Mouse (Mus musculus): ENCODE data around the gene Trdmt1.

The Trdmt1 gene

GRCm38 (mm10) chr2:13491734-13492133 lies 52.7 kb downstream of the Trdmt1 start, which contains the start of gene Cubn:
Gene Cubn (minus strand): TSS chr2:13491813.
- no peak for DNase-seq

GRCm38 (mm10) chr2:13490480-13490879 lies 54.0 kb downstream of the Trdmt1 start:
- DNase-seq: no peak

GRCm38 (mm10) chr2:13486470-13486869 lies 58.0 kb downstream of the Trdmt1 start:
- DNase-seq: no peak

GRCm38 (mm10) chr2:13484566-13484965 lies 59.9 kb downstream of the Trdmt1 start:
- no peak for DNase-seq

- no peak for DNase-seq
Measured at GRCm38 (mm10) chr2:13480744-13481143, 63.7 kb downstream of the Trdmt1 start.

- no peak for DNase-seq
Measured at GRCm38 (mm10) chr2:13479165-13479564, 65.3 kb downstream of the Trdmt1 start.

GRCm38 (mm10) chr2:13470108-13470507 lies 74.4 kb downstream of the Trdmt1 start:
- DNase-seq: no peak

GRCm38 (mm10) chr2:13469641-13470040 lies 74.8 kb downstream of the Trdmt1 start:
- no peak for DNase-seq

GRCm38 (mm10) chr2:13466685-13467084 lies 77.8 kb downstream of the Trdmt1 start:
- DNase-seq: no peak

Data from cerebellum, adult 11-12 months (tissue).